25 mouse cellular contexts compared by ENCODE assay signal in genomic region chr9:86997046-86997691, GRCm38 (mm10). TPM values are rescaled to one million over a fixed set of nuclear protein-coding genes. Genes with fewer than 3 reads are reported as not detected.
A peak's percentile ranks its signal among the peaks of the same experiment; 100 is the strongest.
DNase-seq lines count a peak whose midpoint lies in the region; ATAC-seq and TF ChIP-seq lines count a peak whose summit lies in the region.
"Had no signal": no experiment of that assay in that cellular context is flagged by ENCODE, and none has a peak within 500 bp of the region (broad histone marks: within the 10 kb centered on the region; RNA-seq: fewer than 3 reads in every experiment).

No protein-coding gene starts in this region.

- TF ChIP-seq CTCF in kidney, postnatal 0 days (IDR thresholded peaks at IDR 0.05; ENCODE audit: low read depth), result no peak

- no peaks in the 10 kb centered on the region for H3K27me3 ChIP-seq in kidney, embryonic 14.5 days (ENCODE audit: control insufficient read depth, insufficient read depth, low read length)
- H3K27me3 ChIP-seq in kidney, postnatal 0 days (ENCODE audit: insufficient read depth, low read length), result no peaks in the 10 kb centered on the region
- H3K27me3 ChIP-seq: CH12.LX; forebrain, embryonic 13.5 days; heart, embryonic 13.5 days had no signal

- H3K4me3 ChIP-seq in kidney, embryonic 14.5 days (ENCODE audit: low read length), result no peak overlapping the region
- no peak overlapping the region for H3K4me3 ChIP-seq in kidney, postnatal 0 days (replicated peaks; ENCODE audit: low read depth, low read length)
- H3K4me3 ChIP-seq: forebrain, embryonic 10.5 days; forebrain, embryonic 13.5 days; heart, adult 2 months; heart, embryonic 10.5 days; heart, embryonic 13.5 days had no signal

- ATAC-seq in kidney, embryonic 14.5 days (ENCODE audit: low FRiP score, low TSS enrichment), result peak; percentile 84
- peak; percentile 58 for ATAC-seq in kidney, postnatal 0 days (replicated peaks; ENCODE audit: low FRiP score, low read depth)
- ATAC-seq: forebrain, embryonic 13.5 days; forebrain, embryonic 16.5 days; hindbrain, postnatal 0 days had no signal

- no peaks in the 10 kb centered on the region for H3K9me3 ChIP-seq in kidney, embryonic 14.5 days (ENCODE audit: control insufficient read depth, low read length)
- no peaks in the 10 kb centered on the region for H3K9me3 ChIP-seq in kidney, postnatal 0 days (replicated peaks; ENCODE audit: low read length)
- H3K9me3 ChIP-seq: forebrain, embryonic 10.5 days; forebrain, embryonic 13.5 days; G1E; heart, embryonic 10.5 days; heart, embryonic 13.5 days had no signal

- H3K4me2 ChIP-seq in kidney, embryonic 14.5 days (replicated peaks; ENCODE audit: low read depth, low read length), result no peak overlapping the region
- no peak overlapping the region for H3K4me2 ChIP-seq in kidney, postnatal 0 days (ENCODE audit: low read length)
- H3K4me2 ChIP-seq: forebrain, embryonic 13.5 days; heart, embryonic 13.5 days; hindbrain, embryonic 14.5 days had no signal

- H3K4me1 ChIP-seq in kidney, embryonic 14.5 days (ENCODE audit: control insufficient read depth, insufficient read depth, low read length), result no peaks in the 10 kb centered on the region
- H3K4me1 ChIP-seq in kidney, postnatal 0 days (replicated peaks; ENCODE audit: insufficient read depth, low read length), result no peaks in the 10 kb centered on the region
- H3K4me1 ChIP-seq: forebrain, embryonic 10.5 days; forebrain, embryonic 13.5 days had no signal

- H3K36me3 ChIP-seq in kidney, embryonic 14.5 days (ENCODE audit: control insufficient read depth, insufficient read depth, low read length), result no peaks in the 10 kb centered on the region
- H3K36me3 ChIP-seq in kidney, postnatal 0 days (ENCODE audit: insufficient read depth, low read length), result no peaks in the 10 kb centered on the region
- H3K36me3 ChIP-seq: forebrain, embryonic 10.5 days; G1E; heart, embryonic 10.5 days; heart, embryonic 13.5 days had no signal

- WGBS in kidney, embryonic 14.5 days, result 19% methylated on average over 3 of the region's 3 CpGs
- WGBS in kidney, postnatal 0 days, result 27% methylated on average over 3 of the region's 3 CpGs

- no peak for DNase-seq in kidney, postnatal 25 days
- DNase-seq in kidney, postnatal 0 days (ENCODE audit: low spot score), result peak; percentile 77
- no peak for DNase-seq in kidney, adult 9 months
- DNase-seq in Muller cell, postnatal 12 days (ENCODE audit: inconsistent ontology term), result peak; percentile 43
- no peak for DNase-seq in lung, adult 18-20 months
- DNase-seq: adrenal gland, postnatal 10 days; B cell, adult 2 months; cerebellum, adult 18-20 months; cerebellum, adult 9-10 months; cerebellum, postnatal 14 days; gastrocnemius, postnatal 10 days; gastrocnemius, postnatal 36 days; heart, adult 2 months; heart, postnatal 14 days; heart, postnatal 4 days had no signal

- H3K27ac ChIP-seq in kidney, embryonic 14.5 days (ENCODE audit: low read depth, low read length), result 0 out of 2 replicates have a peak overlapping the region, but pooled peaks have one; percentile 26
- no peak overlapping the region for H3K27ac ChIP-seq in kidney, postnatal 0 days
- H3K27ac ChIP-seq: forebrain, embryonic 10.5 days; forebrain, embryonic 13.5 days; heart, adult 2 months; heart, embryonic 10.5 days; heart, embryonic 13.5 days; hindbrain, embryonic 14.5 days; hindbrain, postnatal 0 days had no signal

- no peak overlapping the region for H3K9ac ChIP-seq in kidney, embryonic 14.5 days (ENCODE audit: low read depth, low read length)
- no peak overlapping the region for H3K9ac ChIP-seq in kidney, postnatal 0 days (ENCODE audit: low read depth, low read length)
- H3K9ac ChIP-seq: forebrain, embryonic 13.5 days; heart, embryonic 13.5 days; hindbrain, embryonic 14.5 days had no signal

RNA-seq across cellular contexts. Expression of gene Ripply2, which starts 18.2 kb away (rescaled TPM):
- polyA plus RNA-seq in kidney, embryonic 14.5 days (2014; fragmentation: Nextera tagmentation; extraction: Ambion mirVana), result 2.1 TPM in 2 replicates
- polyA plus RNA-seq in kidney, postnatal 0 days (2015; fragmentation: Nextera tagmentation; extraction: Ambion mirVana), result 6.5 and 7.2 TPM in 2 replicates
- polyA plus RNA-seq: G1E; heart, adult 2 months had no signal

RNA-seq across cellular contexts. Expression of gene Cyb5r4, which starts 24.6 kb away (rescaled TPM):
- 64.1 and 70.3 TPM in 2 replicates for polyA plus RNA-seq in kidney, embryonic 14.5 days (2014; fragmentation: Nextera tagmentation; extraction: Ambion mirVana)
- polyA plus RNA-seq in kidney, postnatal 0 days (2015; fragmentation: Nextera tagmentation; extraction: Ambion mirVana), result 79.2 and 79.3 TPM in 2 replicates

Comparison
In these comparisons a context has a peak if more than half of its experiments do, and no peak if none do; other contexts are left out.
1. DNase-seq: peak in kidney, postnatal 0 days (single experiment) and Muller cell, postnatal 12 days (single experiment); none in kidney, postnatal 25 days (0 of 2), kidney, adult 9 months (single experiment) and lung, adult 18-20 months (0 of 2).